Mouse (Mus musculus) heart, embryonic 13.5 days (tissue): ENCODE results near the gene Slco2b1. TPM values are rescaled to one million over a fixed set of nuclear protein-coding genes. Genes with fewer than 3 reads are reported as not detected.

Source experiments
- ATAC-seq: fragments of 200-750 bp; cut with Nextera tagmentation; 2 replicates; pipeline ENCODE4 v1.8.0; 2017; ENCODE audit warnings: moderate TSS enrichment; ENCODE audit not compliant: insufficient number of reproducible peaks, low FRiP score, low TSS enrichment; ENCODE audit errors: extremely low read depth
- H3K27ac ChIP-seq: fragments of 300-500 bp; sonication (generic); replicated peaks from 2 replicates; pipeline ENCODE4 v1.5.1; 2015; ENCODE audit warnings: moderate library complexity, mild to moderate bottlenecking, inconsistent platforms
- H3K27me3 ChIP-seq: fragments of 300-500 bp; sonication (generic); replicated peaks from 2 replicates; pipeline ENCODE4 v1.6.1; 2015; ENCODE audit warnings: mild to moderate bottlenecking, inconsistent platforms
- H3K36me3 ChIP-seq: fragments of 300-500 bp; sonication (generic); 2 replicates; pipeline ENCODE4 v1.6.1; 2015; ENCODE audit warnings: mild to moderate bottlenecking, inconsistent platforms
- H3K4me1 ChIP-seq: fragments of 300-500 bp; sonication (generic); 2 replicates; pipeline ENCODE4 v1.6.1; 2015; ENCODE audit warnings: inconsistent platforms
- H3K4me2 ChIP-seq: fragments of 300-500 bp; sonication (generic); 2 replicates; pipeline ENCODE4 v1.6.1; 2015; ENCODE audit warnings: inconsistent platforms, mild to moderate bottlenecking, moderate library complexity
- H3K4me3 ChIP-seq: fragments of 300-500 bp; sonication (generic); 2 replicates; pipeline ENCODE4 v1.5.1; 2015; ENCODE audit warnings: moderate library complexity, mild to moderate bottlenecking, inconsistent platforms
- H3K9ac ChIP-seq: fragments of 300-500 bp; sonication (generic); 2 replicates; pipeline ENCODE4 v1.6.1; 2015; ENCODE audit warnings: inconsistent platforms, mild to moderate bottlenecking, moderate library complexity
- H3K9me3 ChIP-seq: fragments of 300-500 bp; sonication (generic); 2 replicates; pipeline ENCODE4 v1.6.1; 2016; ENCODE audit warnings: inconsistent platforms
- WGBS: fragments of 180-500 bp; shearing (Covaris S2); methylation state at CpG from one replicate; pipeline ENCODE4 v1.1.7; 2015; ENCODE audit warnings: mixed read lengths; 5-methylcytosine and 5-hydroxymethylcytosine counted together
- polyA plus RNA-seq: library from polyadenylated mRNA; unstranded; fragments of >200 nt; fragmentation: Nextera tagmentation; extraction: Ambion mirVana; gene quantifications from 2 replicates; pipeline ENCODE4 v1.2.1, GENCODE M21; 2015

Slco2b1 gene
- polyA plus RNA-seq, 1 experiment from 2014 or later = 1.6 TPM

GRCm38 (mm10) chr7:99693387-99693786, 17.8 kb downstream of the Slco2b1 start:
- Histone ChIP-seq H3K9ac (no peak overlapping the region), H3K4me3 (no peak overlapping the region), H3K4me2 (no peak overlapping the region), H3K9me3 (no peaks in the 10 kb centered on the region), H3K4me1 (peaks cover 7% of the 10 kb centered on the region; the same call in 1 of the 2 replicates), H3K27ac (no peak overlapping the region), H3K36me3 (no peaks in the 10 kb centered on the region), H3K27me3 (peaks cover 17% of the 10 kb centered on the region; the same call in 1 of the 2 replicates)
- ATAC-seq = no peak
- WGBS = 81% methylated on average over 3 of the region's 3 CpGs

- Histone ChIP-seq H3K4me1 (0 out of 2 replicates have a peak, but pooled peaks cover 7% of the 10 kb centered on the region), H3K36me3 (no peaks in the 10 kb centered on the region), H3K27ac (no peak overlapping the region), H3K9me3 (no peaks in the 10 kb centered on the region), H3K4me3 (no peak overlapping the region), H3K9ac (no peak overlapping the region), H3K27me3 (peaks cover 17% of the 10 kb centered on the region; the same call in 1 of the 2 replicates), H3K4me2 (no peak overlapping the region)
- WGBS = 41% methylated on average over 3 of the region's 3 CpGs
- no peak for ATAC-seq
Measured at GRCm38 (mm10) chr7:99692396-99692795, 18.7 kb downstream of the Slco2b1 start.

- Histone ChIP-seq H3K9ac (no peak overlapping the region), H3K9me3 (no peaks in the 10 kb centered on the region), H3K4me2 (no peak overlapping the region), H3K36me3 (no peaks in the 10 kb centered on the region), H3K4me1 (0 out of 2 replicates have a peak, but pooled peaks cover 7% of the 10 kb centered on the region), H3K27ac (no peak overlapping the region), H3K4me3 (no peak overlapping the region), H3K27me3 (peaks cover 13% of the 10 kb centered on the region; the same call in 1 of the 2 replicates)
- ATAC-seq = no peak
- WGBS = 50% methylated on average over 7 of the region's 7 CpGs
Measured at GRCm38 (mm10) chr7:99690819-99691218, 20.3 kb downstream of the Slco2b1 start.

GRCm38 (mm10) chr7:99684086-99684485, 27.1 kb downstream of the Slco2b1 start:
- no peak overlapping the region for H3K27ac ChIP-seq
- H3K9ac ChIP-seq = no peak overlapping the region
- H3K4me2 ChIP-seq = no peak overlapping the region
- H3K9me3 ChIP-seq = no peaks in the 10 kb centered on the region
- peaks cover 17% of the 10 kb centered on the region for H3K4me1 ChIP-seq
- H3K27me3 ChIP-seq = peaks cover 20% of the 10 kb centered on the region
- H3K36me3 ChIP-seq = no peaks in the 10 kb centered on the region
- no peak overlapping the region for H3K4me3 ChIP-seq
- 54% methylated on average over 4 of the region's 4 CpGs for WGBS
- ATAC-seq = no peak

- H3K27ac ChIP-seq = 0 out of 2 replicates have a peak overlapping the region, but pooled peaks have one; percentile 29
- no peak overlapping the region for H3K9ac ChIP-seq
- H3K9me3 ChIP-seq = no peaks in the 10 kb centered on the region
- WGBS = 34% methylated on average over 5 of the region's 5 CpGs
- no peak overlapping the region for H3K4me2 ChIP-seq
- peak; percentile 31 for ATAC-seq
- no peak overlapping the region for H3K4me3 ChIP-seq
- peaks cover 16% of the 10 kb centered on the region for H3K27me3 ChIP-seq
- peaks cover 17% of the 10 kb centered on the region for H3K4me1 ChIP-seq
- no peaks in the 10 kb centered on the region for H3K36me3 ChIP-seq
Measured at GRCm38 (mm10) chr7:99680771-99681170, 30.4 kb downstream of the Slco2b1 start.

- 71% methylated on average over 3 of the region's 3 CpGs for WGBS
Measured at GRCm38 (mm10) chr7:99674890-99675289, 36.2 kb downstream of the Slco2b1 start.

DNA sequence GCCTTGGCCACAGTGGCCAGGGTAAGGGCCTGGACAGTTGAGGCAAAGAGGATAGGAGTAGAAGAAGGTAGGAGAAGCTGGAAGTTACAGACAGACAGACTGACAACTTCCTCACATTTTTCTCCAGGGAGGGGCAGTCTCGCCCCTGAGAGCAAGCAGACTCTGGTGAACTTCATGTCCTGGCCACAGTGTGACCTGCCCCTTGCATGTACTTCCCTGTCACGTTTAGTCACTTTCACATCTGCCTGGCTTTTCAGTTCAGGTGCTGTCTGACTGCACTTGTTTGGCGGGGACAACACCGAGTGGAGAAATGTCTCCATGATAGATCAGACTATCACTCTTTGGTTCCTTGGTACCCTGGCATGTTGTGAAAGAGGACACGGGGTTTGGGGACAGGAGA, 36.9 kb downstream of the Slco2b1 start:
- no peak for ATAC-seq
- Histone ChIP-seq H3K27me3 (0 out of 2 replicates have a peak, but pooled peaks cover 3% of the 10 kb centered on the region), H3K4me3 (no peak overlapping the region), H3K9ac (no peak overlapping the region), H3K4me1 (0 out of 2 replicates have a peak, but pooled peaks cover 3% of the 10 kb centered on the region), H3K9me3 (no peaks in the 10 kb centered on the region), H3K36me3 (no peaks in the 10 kb centered on the region), H3K4me2 (no peak overlapping the region), H3K27ac (no peak overlapping the region)
- WGBS = 64% methylated on average over 5 of the region's 5 CpGs

More at GRCm38 (mm10) chr7:99674890-99675289, 36.2 kb downstream of the Slco2b1 start:
- Histone ChIP-seq H3K9me3 (no peaks in the 10 kb centered on the region), H3K4me1 (peaks cover 5% of the 10 kb centered on the region; the same call in 1 of the 2 replicates), H3K9ac (no peak overlapping the region), H3K36me3 (no peaks in the 10 kb centered on the region), H3K27me3 (0 out of 2 replicates have a peak, but pooled peaks cover 3% of the 10 kb centered on the region), H3K4me3 (no peak overlapping the region), H3K4me2 (no peak overlapping the region), H3K27ac (no peak overlapping the region)
- ATAC-seq = no peak

DNA sequence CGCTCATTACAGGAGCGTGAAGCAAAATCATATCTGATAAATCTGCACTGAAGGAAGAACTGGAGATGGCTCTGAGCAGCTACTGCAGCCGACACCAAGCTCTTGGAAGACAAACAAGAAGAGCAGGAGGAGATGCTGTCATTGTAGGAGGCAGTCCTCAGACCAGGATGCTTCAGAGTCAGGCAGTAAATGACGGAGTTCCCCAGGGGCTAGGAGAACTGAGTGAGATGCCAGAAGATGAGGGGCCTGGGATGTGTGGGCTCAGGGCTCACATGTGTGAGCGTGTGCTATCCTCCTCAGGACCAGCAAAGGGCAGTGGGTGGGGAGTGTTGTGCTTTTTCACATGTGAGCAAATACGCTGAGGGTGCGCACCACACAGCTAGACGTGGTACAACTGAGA, 38.0 kb downstream of the Slco2b1 start:
- Histone ChIP-seq H3K9ac (no peak overlapping the region), H3K27ac (no peak overlapping the region), H3K36me3 (no peaks in the 10 kb centered on the region), H3K4me3 (no peak overlapping the region), H3K4me1 (peaks cover 10% of the 10 kb centered on the region), H3K4me2 (no peak overlapping the region), H3K9me3 (no peaks in the 10 kb centered on the region), H3K27me3 (peaks cover 6% of the 10 kb centered on the region; the same call in 1 of the 2 replicates)
- no peak for ATAC-seq
- 70% methylated on average over 8 of the region's 8 CpGs for WGBS

- WGBS = 54% methylated on average over 9 of the region's 9 CpGs
- H3K27ac ChIP-seq = no peak overlapping the region
Measured at GRCm38 (mm10) chr7:99671544-99672435, 39.4 kb downstream of the Slco2b1 start.

GRCm38 (mm10) chr7:99670915-99671314, 40.2 kb downstream of the Slco2b1 start:
- Histone ChIP-seq H3K36me3 (no peaks in the 10 kb centered on the region), H3K27ac (no peak overlapping the region), H3K4me2 (no peak overlapping the region), H3K4me1 (peaks cover 10% of the 10 kb centered on the region), H3K27me3 (peaks cover 24% of the 10 kb centered on the region), H3K4me3 (no peak overlapping the region), H3K9ac (no peak overlapping the region), H3K9me3 (no peaks in the 10 kb centered on the region)
- no peak for ATAC-seq
- 73% methylated on average over 4 of the region's 4 CpGs for WGBS

More at GRCm38 (mm10) chr7:99671544-99672435, 39.4 kb downstream of the Slco2b1 start:
- H3K4me3 ChIP-seq = no peak overlapping the region
- H3K36me3 ChIP-seq = no peaks in the 10 kb centered on the region
- no peaks in the 10 kb centered on the region for H3K9me3 ChIP-seq
- no peak overlapping the region for H3K9ac ChIP-seq
- H3K4me2 ChIP-seq = no peak overlapping the region
- ATAC-seq = no peak
- peaks cover 10% of the 10 kb centered on the region for H3K4me1 ChIP-seq
- peaks cover 20% of the 10 kb centered on the region for H3K27me3 ChIP-seq

- H3K27ac ChIP-seq = no peak overlapping the region
- peaks cover 35% of the 10 kb centered on the region for H3K27me3 ChIP-seq
- H3K4me2 ChIP-seq = no peak overlapping the region
- ATAC-seq = no peak
- no peak overlapping the region for H3K9ac ChIP-seq
- H3K4me1 ChIP-seq = peaks cover 25% of the 10 kb centered on the region
- 20% methylated on average over 4 of the region's 4 CpGs for WGBS
- H3K9me3 ChIP-seq = no peaks in the 10 kb centered on the region
- H3K36me3 ChIP-seq = no peaks in the 10 kb centered on the region
- no peak overlapping the region for H3K4me3 ChIP-seq
Measured at GRCm38 (mm10) chr7:99668802-99669201, 42.3 kb downstream of the Slco2b1 start.
